Mouse (Mus musculus) heart, postnatal 0 days (tissue): Measurements from ENCODE around the gene Slc48a1. TPM values are rescaled to one million over a fixed set of nuclear protein-coding genes. Genes with fewer than 3 reads are reported as not detected.
A peak's percentile ranks its signal among the peaks of the same experiment; 100 is the strongest.

Experiments
- ATAC-seq: fragments of 200-750 bp; cut with Nextera tagmentation; 2 replicates; pipeline ENCODE4 v1.8.0; 2017; ENCODE audit warnings: low read depth, moderate number of reproducible peaks, moderate library complexity; ENCODE audit not compliant: insufficient read depth
- DNase-seq: peaks from one replicate; pipeline ENCODE4 v3.0.0-alpha.2; 2016; ENCODE audit warnings: low spot score
- H3K27ac ChIP-seq: fragments of 300-500 bp; sonication (generic); 2 replicates; pipeline ENCODE4 v1.5.1; 2014; ENCODE audit warnings: low read depth, mild to moderate bottlenecking
- H3K27me3 ChIP-seq: fragments of 300-500 bp; sonication (generic); 2 replicates; pipeline ENCODE4 v1.6.1; 2014; ENCODE audit warnings: low read length, mixed read lengths; ENCODE audit not compliant: control insufficient read depth, insufficient read depth
- H3K36me3 ChIP-seq: fragments of 300-500 bp; sonication (generic); replicated peaks from 2 replicates; pipeline ENCODE4 v1.6.1; 2014; ENCODE audit warnings: low read length, mixed read lengths; ENCODE audit not compliant: control insufficient read depth, insufficient read depth
- H3K4me1 ChIP-seq: fragments of 300-500 bp; sonication (generic); 2 replicates; pipeline ENCODE4 v1.6.1; 2014; ENCODE audit warnings: antibody characterized with exemption; ENCODE audit not compliant: control insufficient read depth, insufficient read depth
- H3K4me2 ChIP-seq: fragments of 300-500 bp; sonication (generic); 2 replicates; pipeline ENCODE4 v1.6.1; 2014; ENCODE audit warnings: low read depth, mild to moderate bottlenecking, low read length, moderate library complexity
- H3K4me3 ChIP-seq: fragments of 300-500 bp; sonication (generic); 2 replicates; pipeline ENCODE4 v1.5.1; 2014; ENCODE audit warnings: low read depth, low read length
- H3K9ac ChIP-seq: fragments of 300-500 bp; sonication (generic); replicated peaks from 2 replicates; pipeline ENCODE4 v1.6.1; 2014; ENCODE audit warnings: low read depth, low read length, mixed read lengths
- H3K9me3 ChIP-seq: fragments of 300-500 bp; sonication (generic); replicated peaks from 2 replicates; pipeline ENCODE4 v1.6.1; 2016; ENCODE audit warnings: low read length; ENCODE audit not compliant: control insufficient read depth
- CTCF ChIP-seq: IDR thresholded peaks from 2 replicates; pipeline ENCODE4 v1.5.1; 2016; ENCODE audit warnings: antibody characterized with exemption, control low read depth, low read depth
- EP300 ChIP-seq: IDR thresholded peaks from 2 replicates; pipeline ENCODE4 v1.6.1; 2016; ENCODE audit warnings: antibody characterized with exemption, low read depth
- WGBS: fragments of 180-500 bp; shearing (Covaris S2); extraction: QIAGEN DNeasy Blood & Tissue Kit; methylation state at CpG from one replicate; pipeline ENCODE4 v1.1.7; 2014; 5-methylcytosine and 5-hydroxymethylcytosine counted together
- polyA plus RNA-seq: library from polyadenylated mRNA; unstranded; fragments of >200 nt; fragmentation: Nextera tagmentation; extraction: Ambion mirVana; gene quantifications from 2 replicates; pipeline ENCODE4 v1.2.1, GENCODE M21; 2015
- total RNA-seq: library from RNA; depleted of rRNA; stranded (reverse); fragments of >200 nt; gene quantifications from 2 replicates; pipeline ENCODE4 v1.2.3, GENCODE M21; 2014; ENCODE audit warnings: low replicate concordance

The Slc48a1 gene
- total and polyA plus RNA-seq, 2 experiments from 2014 or later, result 76.1 to 92.1 TPM

DNA sequence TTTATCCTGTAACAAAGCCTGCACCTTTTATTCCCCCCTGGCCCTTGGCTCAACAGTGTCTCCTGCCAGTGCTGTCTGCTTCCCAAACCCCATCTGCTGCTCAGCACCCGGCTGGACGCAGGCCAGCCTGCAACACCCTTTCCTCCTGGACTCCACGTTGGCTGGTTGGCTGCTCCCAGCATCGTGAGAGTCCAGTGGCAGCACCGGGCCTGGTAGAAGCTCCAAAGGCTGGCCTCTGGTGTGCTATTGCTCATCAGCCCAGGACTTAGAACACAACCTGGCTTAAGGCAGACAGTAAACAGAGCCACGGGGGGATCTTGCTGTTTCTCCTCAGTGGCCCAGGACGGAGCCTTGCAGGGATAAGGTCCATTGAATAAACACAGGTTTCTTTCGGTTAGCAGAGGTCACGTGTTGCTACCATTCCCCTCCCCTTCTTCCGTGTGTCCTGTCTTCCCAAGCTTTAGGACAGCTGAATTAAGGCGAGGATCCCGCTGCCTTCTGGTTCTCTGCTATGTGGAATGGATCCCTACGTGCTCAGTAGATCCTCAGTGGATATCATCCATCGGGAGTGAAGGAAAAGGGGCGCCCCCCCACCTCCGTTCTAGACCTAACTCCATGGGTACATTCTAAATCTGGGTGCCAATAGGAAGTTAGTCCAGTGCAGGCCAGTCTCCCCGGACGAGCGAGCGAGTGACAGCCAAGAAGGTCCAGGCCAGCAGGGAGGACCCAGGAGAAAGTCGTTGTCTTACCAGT is 35.3 kb downstream of the Slc48a1 start:
- TF ChIP-seq EP300 (no peak), CTCF (no peak)
- Histone ChIP-seq H3K9ac (no peak overlapping the region), H3K27ac (peak overlapping the region; percentile 88), H3K27me3 (no peaks in the 10 kb centered on the region), H3K4me2 (no peak overlapping the region), H3K4me3 (no peak overlapping the region), H3K9me3 (no peaks in the 10 kb centered on the region), H3K4me1 (peaks cover 43% of the 10 kb centered on the region), H3K36me3 (peaks cover 27% of the 10 kb centered on the region)
- ATAC-seq (0 out of 2 replicates have a peak, but pooled peaks have one; percentile 10), DNase-seq (peak; percentile 60)
- 50% methylated on average over 21 of the region's 21 CpGs for WGBS

GRCm38 (mm10) chr15:97814703-97815102 is 36.4 kb downstream of the Slc48a1 start:
- DNase-seq, result no peak
- Histone ChIP-seq H3K4me3 (no peak overlapping the region), H3K4me2 (no peak overlapping the region), H3K27me3 (no peaks in the 10 kb centered on the region), H3K4me1 (peaks cover 43% of the 10 kb centered on the region), H3K36me3 (peaks cover 17% of the 10 kb centered on the region), H3K27ac (0 out of 2 replicates have a peak overlapping the region, but pooled peaks have one; percentile 8), H3K9me3 (no peaks in the 10 kb centered on the region), H3K9ac (0 out of 2 replicates have a peak overlapping the region, but pooled peaks have one; percentile 5)
- no peak for TF ChIP-seq CTCF
- TF ChIP-seq EP300, result no peak
- 38% methylated on average over 5 of the region's 5 CpGs for WGBS
- ATAC-seq, result no peak

DNA sequence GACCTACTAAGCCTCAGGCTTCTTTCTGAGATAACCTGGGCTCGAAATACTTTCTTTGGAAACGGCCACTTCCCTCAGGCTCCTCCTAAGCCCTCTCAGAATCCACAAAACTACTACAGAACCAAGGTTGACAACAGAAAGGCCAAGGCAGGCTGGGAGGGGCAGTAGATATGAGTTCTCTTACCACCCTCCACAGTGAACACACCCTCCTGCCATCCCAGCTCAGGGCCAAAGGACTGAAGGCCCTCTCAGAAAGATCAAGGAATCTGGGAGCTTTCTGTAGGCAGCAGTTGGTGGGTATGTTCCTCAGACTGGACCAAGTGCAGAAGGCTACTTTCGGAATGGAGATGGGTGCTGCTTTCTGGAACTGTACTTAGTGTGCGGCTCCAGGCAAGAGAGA is 36.9 kb downstream of the Slc48a1 start:
- H3K9ac ChIP-seq, result no peak overlapping the region
- no peak for DNase-seq
- H3K4me1 ChIP-seq, result peaks cover 43% of the 10 kb centered on the region
- TF ChIP-seq CTCF, result no peak
- no peak for TF ChIP-seq EP300
- H3K4me2 ChIP-seq, result no peak overlapping the region
- peaks cover 11% of the 10 kb centered on the region for H3K36me3 ChIP-seq
- no peak for ATAC-seq
- no peak overlapping the region for H3K4me3 ChIP-seq
- H3K27ac ChIP-seq, result 0 out of 2 replicates have a peak overlapping the region, but pooled peaks have one; percentile 8
- WGBS, result 83% methylated on average over 4 of the region's 4 CpGs
- no peaks in the 10 kb centered on the region for H3K27me3 ChIP-seq
- no peaks in the 10 kb centered on the region for H3K9me3 ChIP-seq

DNA sequence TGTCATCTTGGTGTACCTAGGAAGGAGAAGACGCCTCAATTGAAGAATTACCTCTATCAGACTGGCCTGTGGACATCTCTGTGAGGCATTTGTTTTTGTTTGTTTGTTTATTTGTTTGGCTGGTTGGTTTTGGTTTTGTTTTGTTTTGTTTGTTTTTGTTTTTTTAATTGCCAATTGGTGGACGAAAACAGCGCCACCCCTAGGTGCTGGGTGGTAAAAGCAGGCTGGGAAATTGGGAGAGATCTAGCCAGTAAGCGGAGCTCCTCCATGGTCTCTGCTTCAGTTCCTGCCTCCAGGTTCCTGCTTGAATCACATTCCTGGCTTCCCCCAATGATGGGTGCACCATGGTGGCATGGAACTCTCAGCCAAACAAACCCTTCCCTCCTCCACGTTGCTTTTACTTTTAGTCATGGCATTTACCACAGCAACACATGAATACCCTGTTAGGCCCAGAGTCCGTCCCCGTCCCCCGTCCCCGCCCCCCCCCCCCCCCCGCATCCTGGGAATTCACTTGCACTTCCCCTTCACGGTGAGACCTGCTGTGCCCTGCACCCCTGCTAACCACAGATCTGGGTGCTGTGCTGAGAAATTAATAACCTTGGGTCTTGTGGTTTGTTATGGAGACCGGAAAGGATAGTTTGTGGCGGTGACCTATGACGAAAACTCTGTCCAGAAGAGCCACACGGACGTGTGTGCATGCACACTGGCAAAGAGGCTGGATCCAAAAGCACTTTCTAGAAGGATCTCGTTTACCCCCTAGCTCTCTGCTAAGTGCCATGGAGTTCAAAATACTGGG is 38.1 kb downstream of the Slc48a1 start:
- Histone ChIP-seq H3K9ac (no peak overlapping the region), H3K4me2 (no peak overlapping the region), H3K9me3 (no peaks in the 10 kb centered on the region), H3K27ac (no peak overlapping the region), H3K27me3 (no peaks in the 10 kb centered on the region), H3K36me3 (no peaks in the 10 kb centered on the region), H3K4me1 (peaks cover 52% of the 10 kb centered on the region), H3K4me3 (no peak overlapping the region)
- 88% methylated on average over 16 of the region's 17 CpGs for WGBS
- ATAC-seq, result no peak
- no peak for DNase-seq
- TF ChIP-seq EP300 (no peak), CTCF (no peak)

DNA sequence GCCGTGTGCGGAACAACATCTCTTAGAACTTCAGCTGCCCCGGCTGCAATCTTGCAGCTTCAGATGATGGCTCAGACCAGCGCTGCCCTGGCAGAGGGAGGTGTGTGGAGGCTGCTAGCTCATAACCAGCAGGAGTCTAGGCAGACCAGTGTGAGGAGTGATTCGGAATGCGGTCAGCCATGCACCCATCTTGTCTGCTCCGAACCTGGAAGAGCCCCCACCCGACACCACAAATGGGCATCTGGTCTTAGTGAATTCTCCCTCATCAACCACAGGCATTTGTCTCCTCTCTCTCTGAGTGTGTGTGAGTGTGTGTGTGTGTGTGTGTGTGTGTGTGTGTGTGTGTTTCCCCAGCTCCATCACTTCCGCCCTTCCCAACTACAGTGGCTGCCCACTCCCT is 41.6 kb downstream of the Slc48a1 start:
- H3K4me1 ChIP-seq, result peaks cover 52% of the 10 kb centered on the region
- 85% methylated on average over 9 of the region's 9 CpGs for WGBS
- no peaks in the 10 kb centered on the region for H3K27me3 ChIP-seq
- no peak for DNase-seq
- no peak overlapping the region for H3K9ac ChIP-seq
- H3K4me3 ChIP-seq, result no peak overlapping the region
- no peak overlapping the region for H3K4me2 ChIP-seq
- no peak overlapping the region for H3K27ac ChIP-seq
- no peaks in the 10 kb centered on the region for H3K9me3 ChIP-seq
- peaks cover 7% of the 10 kb centered on the region; the same call in 1 of the 2 replicates for H3K36me3 ChIP-seq
- TF ChIP-seq CTCF (no peak), EP300 (no peak)
- ATAC-seq, result no peak
